Mouse (Mus musculus): ENCODE measurements around the gene Dusp9. TPM values are rescaled to one million over a fixed set of nuclear protein-coding genes. Genes with fewer than 3 reads are reported as not detected.

Dusp9 gene
- polyA plus RNA-seq, 1 experiment from 2014 or later = 6.6 TPM

DNA sequence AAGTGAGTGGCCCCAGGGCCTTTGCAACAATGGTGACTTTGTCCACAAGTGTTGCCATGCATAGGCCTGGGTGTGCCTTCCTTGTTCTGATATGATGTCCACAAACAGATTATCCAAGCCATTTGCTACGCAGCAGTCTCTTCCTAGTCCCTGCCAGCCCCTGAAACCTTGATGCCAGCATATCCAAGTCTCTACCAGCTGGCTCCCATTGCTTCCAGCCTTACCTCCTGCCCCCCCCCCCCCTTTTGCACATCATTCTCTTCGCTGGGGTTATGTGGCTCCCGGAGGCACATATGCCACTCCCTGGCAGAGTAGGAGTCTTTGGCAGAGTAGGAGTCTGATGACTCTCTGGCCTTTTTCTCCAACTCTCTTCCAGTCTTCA, 21.1 kb downstream of the Dusp9 start:
- Histone ChIP-seq H3K4me1 (ENCODE audit: insufficient read depth) (no peaks in the 10 kb centered on the region), H3K4me2 (peak overlapping the region; percentile 70), H3K36me3 (ENCODE audit: insufficient read depth) (no peaks in the 10 kb centered on the region), H3K27me3 (ENCODE audit: insufficient read depth, low read length) (no peaks in the 10 kb centered on the region), H3K4me3 (ENCODE audit: low read depth, low read length) (peak overlapping the region; percentile 42), H3K27ac (ENCODE audit: low read depth) (no peak overlapping the region), H3K9me3 (ENCODE audit: low read depth, low read length) (no peaks in the 10 kb centered on the region), H3K9ac (peak overlapping the region; percentile 48)
- TF ChIP-seq CTCF (IDR thresholded peaks at IDR 0.05; ENCODE audit: low read depth) = no peak
- DNase-seq (no peak), ATAC-seq (ENCODE audit: insufficient read depth) (no peak)
- 63% methylated on average over 3 of the region's 3 CpGs for WGBS

DNA sequence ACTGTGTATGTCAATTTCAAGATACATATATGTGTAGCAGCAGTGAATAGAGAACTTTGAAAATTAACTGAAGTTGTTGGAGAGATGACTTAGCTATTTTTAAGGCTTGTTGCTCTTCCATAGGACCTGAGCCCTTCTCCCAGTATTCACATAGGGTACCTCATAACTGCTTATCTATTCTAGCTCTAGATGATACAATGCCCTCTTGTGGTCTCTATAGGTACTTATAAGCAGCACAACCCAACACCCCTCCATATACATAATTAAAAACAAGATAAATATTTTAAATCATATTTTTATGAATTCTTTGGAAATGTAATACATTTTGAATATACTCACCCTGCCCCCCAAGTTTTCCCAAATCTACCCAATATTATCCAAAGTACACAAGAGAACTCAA, 23.9 kb downstream of the Dusp9 start:
- H3K27me3 ChIP-seq (ENCODE audit: insufficient read depth, low read length) = no peaks in the 10 kb centered on the region
- no peak for ATAC-seq (ENCODE audit: insufficient read depth)
- H3K4me1 ChIP-seq (ENCODE audit: insufficient read depth) = no peaks in the 10 kb centered on the region
- no peaks in the 10 kb centered on the region for H3K36me3 ChIP-seq (ENCODE audit: insufficient read depth)
- no peaks in the 10 kb centered on the region for H3K9me3 ChIP-seq (ENCODE audit: low read depth, low read length)
- no peak overlapping the region for H3K9ac ChIP-seq
- no peak overlapping the region for H3K4me3 ChIP-seq (ENCODE audit: low read depth, low read length)
- no peak overlapping the region for H3K4me2 ChIP-seq
- peak; percentile 33; the same call in 1 of the 2 replicates for TF ChIP-seq CTCF (IDR thresholded peaks at IDR 0.05; ENCODE audit: low read depth)
- peak; percentile 44 for DNase-seq
- no peak overlapping the region for H3K27ac ChIP-seq (ENCODE audit: low read depth)

DNA sequence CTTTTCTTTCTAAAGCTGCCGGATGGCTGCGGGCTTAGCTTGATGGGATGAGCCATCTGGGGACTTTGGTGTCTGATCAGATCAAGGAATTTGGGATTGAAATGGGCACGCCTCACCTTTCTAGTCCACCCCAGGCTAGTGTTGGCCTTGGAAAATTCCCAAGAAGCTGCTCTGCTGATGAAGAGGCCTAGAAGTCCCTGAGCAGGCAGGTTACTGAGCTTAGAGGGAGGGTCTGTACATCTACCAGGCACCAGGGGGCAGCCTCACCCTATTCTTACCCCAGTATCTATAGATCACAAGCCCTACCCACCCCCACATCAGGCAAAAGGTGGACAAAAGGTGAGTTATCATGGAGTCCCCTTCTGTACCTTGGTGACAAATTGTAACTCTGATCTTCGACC, 32.8 kb downstream of the Dusp9 start:
- peak overlapping the region; percentile 65; the same call in 1 of the 2 replicates for H3K4me2 ChIP-seq

DNA sequence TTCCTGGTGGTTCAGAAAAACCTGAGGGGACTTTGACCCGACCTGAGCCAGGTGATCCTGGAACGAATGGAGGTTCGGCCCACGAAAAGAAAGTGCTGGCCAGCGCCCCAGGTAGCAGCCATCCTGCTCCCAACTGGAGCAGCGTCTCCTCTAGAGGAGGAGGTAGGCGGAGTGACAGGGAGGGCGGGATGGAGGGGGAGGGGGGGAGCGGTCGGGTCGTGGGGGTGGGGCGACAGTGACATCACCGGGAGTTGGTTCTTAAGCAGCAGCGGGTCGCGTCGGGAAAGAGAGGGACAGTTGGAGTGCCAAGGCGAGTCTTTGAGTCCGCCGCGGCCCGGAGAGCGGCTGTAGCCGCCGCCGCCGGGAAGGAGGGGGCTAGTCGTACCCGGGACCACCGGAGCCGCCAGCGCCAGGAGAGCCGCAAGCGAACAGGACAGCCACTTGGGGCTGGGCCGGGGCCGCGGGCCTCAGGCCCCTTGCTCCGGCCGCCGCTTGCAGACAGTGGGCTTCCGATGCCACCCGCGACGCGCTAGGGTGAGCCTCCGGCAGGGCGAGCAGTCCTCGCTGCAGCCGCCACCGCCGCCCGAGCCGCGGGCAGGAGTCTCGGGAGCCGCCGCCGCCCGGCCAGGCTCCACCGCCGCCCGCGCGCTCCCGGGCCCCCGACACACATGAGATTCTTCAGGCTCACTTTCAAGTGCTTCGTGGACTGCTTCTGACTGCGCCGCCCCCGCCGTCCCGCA, 33.8 kb downstream of the Dusp9 start, which contains the start of gene Slc6a8:
Gene Slc6a8, plus strand, starts transcription at position 272 of the 740 bp plus-strand sequence.
- WGBS = 12% methylated on average over 31 of the region's 72 CpGs
- TF ChIP-seq CTCF (IDR thresholded peaks at IDR 0.05; ENCODE audit: low read depth) = no peak
- Histone ChIP-seq H3K9ac (peak within 1 kb of the TSS; percentile 70), H3K4me3 (ENCODE audit: low read depth, low read length) (peak within 1 kb of the TSS; percentile 58), H3K4me2 (peak within 1 kb of the TSS; percentile 65), H3K27me3 (ENCODE audit: insufficient read depth, low read length) (no peaks in the 10 kb centered on the region), H3K36me3 (ENCODE audit: insufficient read depth) (peaks cover 10% of the 10 kb centered on the region; the same call in 1 of the 2 replicates), H3K4me1 (ENCODE audit: insufficient read depth) (no peaks in the 10 kb centered on the region), H3K9me3 (ENCODE audit: low read depth, low read length) (no peaks in the 10 kb centered on the region), H3K27ac (ENCODE audit: low read depth) (peak within 1 kb of the TSS; percentile 65)
- DNase-seq = peak; percentile 83
- ATAC-seq (ENCODE audit: insufficient read depth) = peak; percentile 76

More for the DNA sequence above, 32.8 kb downstream of the Dusp9 start:
- Histone ChIP-seq H3K9ac (no peak overlapping the region), H3K27ac (ENCODE audit: low read depth) (no peak overlapping the region), H3K4me1 (ENCODE audit: insufficient read depth) (no peaks in the 10 kb centered on the region), H3K36me3 (ENCODE audit: insufficient read depth) (0 out of 2 replicates have a peak, but pooled peaks cover 9% of the 10 kb centered on the region), H3K9me3 (ENCODE audit: low read depth, low read length) (no peaks in the 10 kb centered on the region), H3K4me3 (ENCODE audit: low read depth, low read length) (no peak overlapping the region), H3K27me3 (ENCODE audit: insufficient read depth, low read length) (no peaks in the 10 kb centered on the region)
- ATAC-seq (ENCODE audit: insufficient read depth) (peak; percentile 59), DNase-seq (peak; percentile 71)
- TF ChIP-seq CTCF (IDR thresholded peaks at IDR 0.05; ENCODE audit: low read depth) = peak; percentile 68
- whole genome bisulfite sequencing = 67% methylated on average over 4 of the region's 4 CpGs

DNA sequence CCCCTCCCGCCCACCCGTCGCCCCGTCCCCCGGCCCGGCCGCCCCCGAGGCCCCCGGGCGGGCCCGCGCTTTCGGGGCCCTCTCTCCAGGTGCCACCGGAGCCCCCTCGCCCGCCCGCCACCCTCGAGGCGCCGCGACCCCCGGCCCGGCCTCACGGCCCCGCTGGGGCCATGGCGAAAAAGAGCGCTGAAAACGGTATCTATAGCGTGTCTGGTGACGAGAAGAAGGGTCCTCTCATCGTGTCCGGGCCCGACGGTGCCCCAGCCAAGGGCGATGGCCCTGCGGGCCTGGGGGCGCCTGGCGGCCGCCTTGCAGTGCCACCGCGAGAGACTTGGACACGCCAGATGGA, 34.4 kb downstream of the Dusp9 start:
- Histone ChIP-seq H3K36me3 (ENCODE audit: insufficient read depth) (peaks cover 10% of the 10 kb centered on the region; the same call in 1 of the 2 replicates), H3K27me3 (ENCODE audit: insufficient read depth, low read length) (no peaks in the 10 kb centered on the region), H3K4me1 (ENCODE audit: insufficient read depth) (no peaks in the 10 kb centered on the region), H3K9me3 (ENCODE audit: low read depth, low read length) (no peaks in the 10 kb centered on the region), H3K27ac (ENCODE audit: low read depth) (peak overlapping the region; percentile 65; the same call in 1 of the 2 replicates), H3K9ac (peak overlapping the region; percentile 70), H3K4me3 (ENCODE audit: low read depth, low read length) (peak overlapping the region; percentile 58), H3K4me2 (peak overlapping the region; percentile 65)
- TF ChIP-seq CTCF (IDR thresholded peaks at IDR 0.05; ENCODE audit: low read depth) = no peak
- DNase-seq (peak; percentile 11), ATAC-seq (ENCODE audit: insufficient read depth) (peak; percentile 10; the same call in 1 of the 2 replicates)
- 19% methylated on average over 10 of the region's 42 CpGs for WGBS

DNA sequence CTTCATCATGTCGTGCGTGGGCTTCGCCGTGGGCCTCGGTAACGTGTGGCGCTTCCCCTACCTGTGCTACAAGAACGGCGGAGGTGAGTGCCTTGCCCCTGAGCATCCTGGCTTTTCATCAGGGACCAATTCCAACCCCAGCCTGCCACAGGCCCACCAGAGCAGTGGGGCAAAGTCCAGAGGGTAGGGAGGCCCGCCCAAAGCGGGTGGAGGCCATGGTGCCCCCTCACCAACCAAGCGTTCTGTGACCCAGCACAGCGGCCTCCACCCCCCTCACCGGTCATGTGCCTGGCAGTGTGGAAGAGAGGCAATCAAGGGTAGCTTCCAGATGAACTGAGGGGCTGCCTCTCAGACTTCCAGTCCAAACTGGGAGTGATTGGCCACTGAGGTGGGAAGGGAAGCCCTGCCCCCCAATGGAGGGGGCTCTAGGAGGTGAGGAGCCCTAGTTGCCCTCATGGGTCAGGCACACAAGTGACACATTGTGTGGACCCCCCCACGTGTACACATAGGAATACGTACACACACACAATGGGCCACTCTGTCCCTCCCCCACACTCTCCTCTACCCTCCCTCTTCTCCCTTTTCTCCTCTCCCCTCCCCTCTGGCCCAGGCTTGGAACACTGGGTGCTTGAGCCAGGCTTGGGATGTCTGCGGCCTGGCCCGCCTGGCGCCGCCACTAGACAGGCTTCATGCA, 34.9 kb downstream of the Dusp9 start:
- no peak overlapping the region for H3K27ac ChIP-seq (ENCODE audit: low read depth)
- peaks cover 11% of the 10 kb centered on the region for H3K36me3 ChIP-seq (ENCODE audit: insufficient read depth)
- H3K4me3 ChIP-seq (ENCODE audit: low read depth, low read length) = peak overlapping the region; percentile 58
- no peak for TF ChIP-seq CTCF (IDR thresholded peaks at IDR 0.05; ENCODE audit: low read depth)
- 19% methylated on average over 20 of the region's 20 CpGs for WGBS
- H3K4me2 ChIP-seq = peak overlapping the region; percentile 65
- ATAC-seq (ENCODE audit: insufficient read depth) (peak; percentile 25; the same call in 1 of the 2 replicates), DNase-seq (peak; percentile 27)
- no peaks in the 10 kb centered on the region for H3K4me1 ChIP-seq (ENCODE audit: insufficient read depth)
- H3K27me3 ChIP-seq (ENCODE audit: insufficient read depth, low read length) = no peaks in the 10 kb centered on the region
- H3K9me3 ChIP-seq (ENCODE audit: low read depth, low read length) = no peaks in the 10 kb centered on the region
- peak overlapping the region; percentile 70 for H3K9ac ChIP-seq

DNA sequence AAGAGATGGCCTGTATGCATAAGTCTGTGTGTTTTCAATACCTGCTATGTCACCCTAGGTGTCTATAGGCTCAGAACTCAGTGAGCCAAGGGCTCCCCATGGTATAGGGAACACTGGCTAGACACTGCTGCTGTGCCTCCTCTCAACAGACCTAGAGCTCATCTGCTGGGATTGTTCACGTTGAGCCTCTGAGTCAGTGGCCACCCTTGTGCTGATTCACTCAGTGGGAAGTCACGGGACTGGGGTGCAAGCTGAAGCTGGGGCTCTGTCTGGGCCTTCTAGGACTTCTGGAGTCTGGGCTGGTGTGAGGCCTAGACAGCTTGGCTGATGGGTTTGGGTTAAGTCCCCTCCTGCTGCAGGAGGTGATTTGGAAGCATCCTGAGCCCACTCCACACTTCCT, 36.0 kb downstream of the Dusp9 start:
- Histone ChIP-seq H3K27me3 (ENCODE audit: insufficient read depth, low read length) (no peaks in the 10 kb centered on the region), H3K4me2 (peak overlapping the region; percentile 65), H3K4me1 (ENCODE audit: insufficient read depth) (no peaks in the 10 kb centered on the region), H3K9ac (no peak overlapping the region), H3K4me3 (ENCODE audit: low read depth, low read length) (no peak overlapping the region), H3K36me3 (ENCODE audit: insufficient read depth) (peaks cover 18% of the 10 kb centered on the region), H3K9me3 (ENCODE audit: low read depth, low read length) (no peaks in the 10 kb centered on the region), H3K27ac (ENCODE audit: low read depth) (no peak overlapping the region)
- DNase-seq (no peak), ATAC-seq (ENCODE audit: insufficient read depth) (no peak)
- WGBS = 57% methylated on average over 2 of the region's 2 CpGs
- no peak for TF ChIP-seq CTCF (IDR thresholded peaks at IDR 0.05; ENCODE audit: low read depth)
